Mouse (Mus musculus) myocyte (in vitro differentiated cells): ENCODE data around the gene Dtx3.

ENCODE experiments used
- CEBPB ChIP-seq: IDR thresholded peaks from 2 replicates; pipeline ENCODE4 v1.6.1; 2011; ENCODE audit warnings: mild to moderate bottlenecking, moderate library complexity; ENCODE audit not compliant: poor library complexity, insufficient read depth, severe bottlenecking
- E2F4 ChIP-seq: IDR thresholded peaks from one replicate; pipeline ENCODE4 v1.6.1; 2011; ENCODE audit warnings: mild to moderate bottlenecking, control low read depth, moderate library complexity; ENCODE audit not compliant: insufficient read depth
- MYOG ChIP-seq, 3 experiments: IDR thresholded peaks; one replicate each; pipeline ENCODE4 v1.6.1; 2011; ENCODE audit warnings: control low read depth in 2 of 3, low read depth in 2 of 3, mild to moderate bottlenecking in 2 of 3; ENCODE audit not compliant: insufficient read length in 2 of 3, control insufficient read depth in 1 of 3, insufficient read depth in 1 of 3
- POLR2A ChIP-seq: IDR thresholded peaks from one replicate; pipeline ENCODE4 v1.6.1; 2011; ENCODE audit warnings: low read depth, mild to moderate bottlenecking, control low read depth, moderate library complexity; ENCODE audit not compliant: insufficient read length
- POLR2AphosphoS2 ChIP-seq: IDR thresholded peaks from one replicate; pipeline ENCODE4 v1.6.1; 2011; ENCODE audit warnings: low read depth, control low read depth; ENCODE audit not compliant: insufficient read length
- SRF ChIP-seq: IDR thresholded peaks from one replicate; pipeline ENCODE4 v1.6.1; 2011; ENCODE audit warnings: low read depth; ENCODE audit not compliant: control insufficient read depth, insufficient read length
- TCF12 ChIP-seq: IDR thresholded peaks from one replicate; pipeline ENCODE4 v1.6.1; 2011; ENCODE audit warnings: mild to moderate bottlenecking, control low read depth; ENCODE audit not compliant: poor library complexity, insufficient read depth, severe bottlenecking
- USF1 ChIP-seq: IDR thresholded peaks from one replicate; pipeline ENCODE4 v1.6.1; 2011; ENCODE audit warnings: low read depth, mild to moderate bottlenecking, control low read depth, moderate library complexity

DNA sequence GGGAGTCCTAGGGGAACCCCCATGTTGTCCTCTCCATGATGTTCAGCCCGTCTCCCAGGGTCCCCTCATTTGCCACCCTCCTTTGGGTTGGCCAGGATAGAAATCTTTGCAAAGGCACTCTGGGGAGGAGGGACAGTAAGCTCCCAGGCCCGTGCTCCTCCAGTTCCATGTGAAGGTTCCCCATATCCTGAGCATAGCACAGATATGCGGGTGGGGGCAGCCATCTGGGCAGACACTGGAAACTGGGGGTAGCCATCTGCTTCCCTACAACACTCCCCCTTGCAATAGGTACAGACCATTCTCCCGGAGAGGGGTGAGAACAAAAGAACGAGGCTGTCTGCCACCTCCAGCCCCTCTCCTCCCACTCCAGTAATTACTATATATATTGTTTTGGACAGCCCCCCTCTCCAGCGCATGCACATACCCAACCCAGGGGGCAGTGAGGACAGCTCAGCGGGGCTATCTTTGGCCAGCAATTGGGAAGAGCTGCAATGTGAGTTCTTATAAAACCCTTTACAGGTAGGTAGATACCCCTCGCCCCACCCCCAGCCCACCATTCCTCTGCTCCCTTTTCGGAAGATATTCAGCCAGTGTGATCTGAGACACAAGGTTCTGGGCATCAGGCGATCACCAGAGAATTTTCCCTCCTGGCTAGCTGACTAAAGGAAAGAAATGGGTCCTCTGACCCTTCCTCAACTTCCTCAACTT, 8.0 kb downstream of the Dtx3 start:
- TF ChIP-seq POLR2A, result no peak
- no peak for TF ChIP-seq TCF12
- TF ChIP-seq POLR2AphosphoS2, result no peak
- no peak for TF ChIP-seq USF1
- no peak for TF ChIP-seq MYOG (IDR thresholded peaks at IDR 0.05; ENCODE audit: control insufficient read depth in 1 of 3, insufficient read depth in 1 of 3, insufficient read length in 2 of 3, low read depth in 2 of 3)
- no peak for TF ChIP-seq E2F4
- TF ChIP-seq SRF, result no peak
- no peak for TF ChIP-seq CEBPB
